Mouse (Mus musculus) erythroblast, embryonic 14.5 days (primary cell): ENCODE results near the gene Dnah17.

ENCODE experiments used
- GATA1 ChIP-seq: IDR thresholded peaks from 2 replicates; pipeline ENCODE4 v1.6.1; 2012; ENCODE audit warnings: low read length, inconsistent platforms, mixed read lengths
- TAL1 ChIP-seq: IDR thresholded peaks from 3 replicates; pipeline ENCODE4 v1.6.1; 2012; ENCODE audit warnings: low read length, inconsistent platforms, mixed read lengths

GRCm38 (mm10) chr11:117977694-117978360, 152.6 kb downstream of the Dnah17 start:
- TF ChIP-seq GATA1 = no peak
- no peak for TF ChIP-seq TAL1
